Mouse (Mus musculus) heart, adult 2 months (tissue): ENCODE data around the gene Bean1. TPM values are rescaled to one million over a fixed set of nuclear protein-coding genes. Genes with fewer than 3 reads are reported as not detected.

Source experiments
- DNase-seq, 2 experiments: peaks; one replicate each; pipeline ENCODE4 v3.0.0; 2021
- H3K27ac ChIP-seq: fragments of 200-600 bp; 2 replicates; pipeline ENCODE4 v1.8.1; 2022
- H3K27me3 ChIP-seq: fragments of 200-500 bp; 2 replicates; pipeline ENCODE4 v1.6.1; 2012; ENCODE audit warnings: mild to moderate bottlenecking, low read length, inconsistent platforms, mixed read lengths; ENCODE audit not compliant: control insufficient read depth, insufficient read depth
- H3K36me3 ChIP-seq: fragments of 200-500 bp; 2 replicates; pipeline ENCODE4 v1.6.1; 2012; ENCODE audit warnings: low read length, inconsistent platforms; ENCODE audit not compliant: control insufficient read depth, insufficient read depth
- H3K4me1 ChIP-seq: fragments of 200-500 bp; 2 replicates; pipeline ENCODE4 v1.6.1; 2011; ENCODE audit warnings: low read length; ENCODE audit not compliant: control insufficient read depth, insufficient read depth
- H3K4me3 ChIP-seq: fragments of 200-600 bp; 2 replicates; pipeline ENCODE4 v1.8.1; 2022
- H3K79me2 ChIP-seq: fragments of 200-500 bp; replicated peaks from 2 replicates; pipeline ENCODE4 v1.6.1; 2012; ENCODE audit warnings: mild to moderate bottlenecking, inconsistent platforms, low read length, moderate library complexity, mixed read lengths; ENCODE audit not compliant: control insufficient read depth, insufficient read depth
- H3K9ac ChIP-seq: fragments of 200-500 bp; 2 replicates; pipeline ENCODE4 v1.6.1; 2012; ENCODE audit warnings: low read depth, mild to moderate bottlenecking, control low read depth, inconsistent platforms, low read length, mixed read lengths
- CTCF ChIP-seq: fragments of 200-600 bp; IDR thresholded peaks from 2 replicates; pipeline ENCODE4 v1.8.1; 2022; ENCODE audit warnings: antibody characterized with exemption, mild to moderate bottlenecking, moderate library complexity
- EP300 ChIP-seq: fragments of 200-500 bp; IDR thresholded peaks from 2 replicates; pipeline ENCODE4 v1.6.1; 2011; ENCODE audit warnings: low read depth, low read length, control low read depth; ENCODE audit not compliant: insufficient read depth
- POLR2A ChIP-seq: fragments of 200-500 bp; IDR thresholded peaks from 2 replicates; pipeline ENCODE4 v1.6.1; 2011; ENCODE audit warnings: mild to moderate bottlenecking, low read depth, low read length, control low read depth; ENCODE audit not compliant: insufficient read depth
- WGBS: fragments of 180-500 bp; shearing (Covaris S2); methylation state at CpG from one replicate; pipeline ENCODE4 v1.1.7; 2018; 5-methylcytosine and 5-hydroxymethylcytosine counted together
- intact Hi-C: fragments of 180-260 bp; cut with DNase I; formaldehyde crosslinking; loops from one replicate; pipeline ENCODE4 v1.15.1; 2025
- polyA plus RNA-seq: library from polyadenylated mRNA; depleted of rRNA; stranded (reverse); fragments of >200 nt; gene quantifications from 2 replicates; pipeline ENCODE4 v1.2.3, GENCODE M21; 2012
- total RNA-seq, 2 experiments: library from RNA; stranded (reverse); gene quantifications; 2 replicates each; pipeline ENCODE4 v1.2.3; 2021

Gene Bean1
- total and polyA plus RNA-seq, 3 experiments: 0.91 to 4.1 (median 1.8) TPM

DNA sequence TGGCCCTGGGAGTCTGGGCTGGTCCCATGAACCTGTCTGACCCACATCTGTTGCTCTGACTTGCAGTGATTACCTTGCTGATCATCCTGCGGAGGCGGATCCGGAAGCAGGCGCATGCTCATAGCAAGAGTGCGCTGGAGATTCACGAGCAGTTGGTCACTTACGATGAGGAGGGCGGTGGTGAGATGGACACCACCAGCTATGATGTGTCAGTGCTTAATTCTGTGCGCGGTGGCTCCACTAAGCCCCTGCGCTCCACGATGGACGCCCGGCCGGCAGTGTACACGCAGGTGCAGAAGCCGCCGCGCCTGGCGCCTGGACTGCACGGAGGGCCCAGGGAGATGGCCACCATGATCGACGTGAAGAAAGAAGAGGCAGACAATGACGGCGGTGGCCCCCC lies 27.8 kb upstream of the Bean1 start:
- WGBS: 86% methylated on average over 25 of the region's 25 CpGs
- intact Hi-C loops: no loop called here
- H3K9ac ChIP-seq: no peak overlapping the region
- no peaks in the 10 kb centered on the region for H3K36me3 ChIP-seq
- no peak for DNase-seq
- TF ChIP-seq CTCF (no peak), POLR2A (no peak), EP300 (no peak)
- no peak overlapping the region for H3K4me3 ChIP-seq
- no peak overlapping the region for H3K27ac ChIP-seq
- no peaks in the 10 kb centered on the region for H3K27me3 ChIP-seq
- H3K79me2 ChIP-seq: no peaks in the 10 kb centered on the region
- 0 out of 2 replicates have a peak, but pooled peaks cover 1% of the 10 kb centered on the region for H3K4me1 ChIP-seq

DNA sequence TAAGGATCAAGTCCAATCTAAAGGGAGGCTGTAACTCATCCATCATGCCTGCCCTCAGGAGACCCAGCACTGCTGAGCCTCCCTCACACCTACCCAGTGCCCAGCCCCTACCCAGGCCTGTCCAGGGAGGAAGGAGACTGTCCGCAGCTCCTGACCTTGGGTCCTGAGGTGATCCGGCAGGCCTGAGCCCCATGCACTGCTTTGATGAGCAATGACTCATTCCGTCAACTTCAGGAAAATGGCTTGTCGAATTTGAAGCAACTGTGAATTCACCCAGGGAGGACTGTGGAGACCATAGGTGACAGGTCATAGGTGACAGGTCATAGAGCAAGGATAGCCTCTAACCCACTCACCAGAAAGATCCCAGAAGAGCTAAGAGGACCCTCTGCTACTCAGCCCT lies 26.9 kb upstream of the Bean1 start:
- H3K4me1 ChIP-seq: peaks cover 5% of the 10 kb centered on the region
- H3K4me3 ChIP-seq: no peak overlapping the region
- no peaks in the 10 kb centered on the region for H3K36me3 ChIP-seq
- WGBS: 64% methylated on average over 4 of the region's 4 CpGs
- H3K9ac ChIP-seq: no peak overlapping the region
- TF ChIP-seq CTCF: no peak
- no peak for TF ChIP-seq POLR2A
- TF ChIP-seq EP300: no peak
- intact Hi-C loops: no loop called here
- no peaks in the 10 kb centered on the region for H3K79me2 ChIP-seq
- H3K27me3 ChIP-seq: no peaks in the 10 kb centered on the region
- no peak for DNase-seq
- H3K27ac ChIP-seq: no peak overlapping the region

- Histone ChIP-seq H3K79me2 (no peaks in the 10 kb centered on the region), H3K27me3 (no peaks in the 10 kb centered on the region), H3K4me3 (no peak overlapping the region), H3K36me3 (no peaks in the 10 kb centered on the region), H3K4me1 (peaks cover 5% of the 10 kb centered on the region), H3K9ac (no peak overlapping the region), H3K27ac (no peak overlapping the region)
- intact Hi-C loops: loop anchor here (5.0 kb wide), 1 partner anchor 198 kb away; no protein-coding TSS in a partner anchor
- no peak for TF ChIP-seq EP300
- peak; percentile 62 for TF ChIP-seq CTCF
- no peak for DNase-seq
- 53% methylated on average over 13 of the region's 13 CpGs for WGBS
Measured at GRCm38 (mm10) chr8:104144434-104145216, 25.6 kb upstream of the Bean1 start.

DNA sequence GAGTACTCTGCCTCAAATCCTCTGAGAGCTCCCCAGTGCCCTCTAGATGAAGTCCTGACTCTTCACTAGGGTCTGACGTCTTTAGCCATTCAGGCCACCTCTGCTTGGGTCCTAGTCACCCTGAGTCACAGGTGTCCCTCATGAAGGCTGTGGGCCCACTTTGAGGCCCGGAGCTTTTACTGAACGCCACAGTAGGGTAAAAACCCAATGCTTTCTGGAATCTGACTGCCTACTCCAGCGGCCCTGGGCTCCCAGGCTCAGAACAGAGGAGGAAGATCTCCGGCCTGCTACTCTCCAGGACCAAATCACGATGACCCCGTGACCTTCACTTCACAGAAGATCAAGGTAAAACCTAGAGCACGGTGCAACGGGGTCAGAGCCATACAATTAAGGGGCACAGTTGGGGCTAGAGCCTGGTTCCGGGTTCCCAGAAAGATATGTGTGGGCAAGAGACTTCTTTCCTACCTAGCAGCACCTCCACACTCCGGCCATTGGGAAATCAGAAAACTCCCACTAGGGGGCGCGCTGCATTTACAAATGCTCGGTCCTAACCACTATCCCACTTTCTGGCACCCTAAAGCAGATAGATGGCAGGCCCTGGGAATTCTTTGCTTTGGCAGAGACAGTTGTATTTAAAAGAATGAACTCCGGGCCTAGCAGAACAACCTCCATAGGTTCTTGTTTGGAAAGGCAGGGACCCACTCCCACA lies 24.1 kb upstream of the Bean1 start:
- 30% methylated on average over 15 of the region's 15 CpGs for WGBS
- no peak overlapping the region for H3K9ac ChIP-seq
- no peaks in the 10 kb centered on the region for H3K79me2 ChIP-seq
- TF ChIP-seq CTCF (peak; percentile 91), POLR2A (no peak)
- H3K36me3 ChIP-seq: no peaks in the 10 kb centered on the region
- H3K4me3 ChIP-seq: no peak overlapping the region
- H3K27ac ChIP-seq: no peak overlapping the region
- peaks cover 5% of the 10 kb centered on the region for H3K4me1 ChIP-seq
- no peaks in the 10 kb centered on the region for H3K27me3 ChIP-seq
- intact Hi-C loops: loop anchor here (1.0 to 5.0 kb wide), 4 partner anchors 25 to 196 kb away; partner anchors contain the start of gene Bean1
- DNase-seq: peak; percentile 80 to 89

DNA sequence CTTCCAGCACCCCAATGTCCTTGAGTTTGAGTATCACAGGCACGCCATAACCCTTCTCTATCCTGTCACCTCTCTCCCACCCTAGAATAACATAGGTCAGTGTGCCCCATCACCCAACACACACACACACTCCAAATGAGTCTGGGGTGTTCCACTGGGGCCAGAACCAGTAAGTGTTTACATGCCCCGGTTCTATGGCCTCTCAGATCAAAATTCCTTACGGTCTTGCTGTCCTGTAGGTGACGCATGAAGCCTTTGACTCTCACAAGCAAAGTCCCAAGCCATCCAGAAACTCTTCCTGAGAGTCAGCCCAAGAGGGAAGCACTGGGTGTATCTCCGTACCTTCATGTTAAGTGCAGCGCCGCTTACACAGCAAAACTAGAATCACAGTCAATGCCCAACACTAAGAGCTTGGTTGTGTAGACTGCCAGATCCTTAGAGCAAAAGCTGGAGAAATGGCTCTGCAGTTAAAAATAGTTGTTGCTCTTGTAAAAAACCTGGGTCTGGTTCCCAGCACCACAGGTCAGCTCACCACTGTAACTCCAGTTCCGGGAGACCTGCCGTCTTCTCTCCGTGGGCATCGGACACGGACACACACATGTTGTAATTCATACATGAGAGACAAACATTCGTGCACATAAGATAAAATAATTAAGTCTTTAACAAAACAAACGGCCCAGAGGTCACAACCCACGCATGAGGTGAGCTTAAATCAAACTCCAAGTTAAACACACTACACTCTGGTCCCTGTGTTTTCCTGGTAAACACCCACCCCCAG lies 23.3 kb upstream of the Bean1 start:
- TF ChIP-seq EP300 (no peak), POLR2A (no peak), CTCF (no peak)
- H3K27me3 ChIP-seq: no peaks in the 10 kb centered on the region
- 83% methylated on average over 15 of the region's 15 CpGs for WGBS
- no peak overlapping the region for H3K4me3 ChIP-seq
- H3K4me1 ChIP-seq: peaks cover 5% of the 10 kb centered on the region
- DNase-seq: no peak
- H3K27ac ChIP-seq: no peak overlapping the region
- H3K79me2 ChIP-seq: no peaks in the 10 kb centered on the region
- H3K36me3 ChIP-seq: no peaks in the 10 kb centered on the region
- no peak overlapping the region for H3K9ac ChIP-seq
- intact Hi-C loops: loop anchor here (1.0 to 5.0 kb wide), 4 partner anchors 24 to 195 kb away; partner anchors contain the start of gene Bean1
